Mouse (Mus musculus) forebrain, embryonic 11.5 days (tissue): ENCODE measurements around the gene Best3. TPM values are rescaled to one million over a fixed set of nuclear protein-coding genes. Genes with fewer than 3 reads are reported as not detected.

Experiments
- ATAC-seq: fragments of 200-750 bp; cut with Nextera tagmentation; replicated peaks from 2 replicates; pipeline ENCODE4 v1.8.0; 2017; ENCODE audit warnings: moderate TSS enrichment; ENCODE audit not compliant: low FRiP score
- DNase-seq: peaks from one replicate; pipeline ENCODE4 v3.0.0-alpha.2; 2017; ENCODE audit warnings: low spot score
- H3K27ac ChIP-seq: fragments of 300-500 bp; sonication (generic); 2 replicates; pipeline ENCODE4 v1.5.1; 2014; ENCODE audit warnings: low read depth, low read length
- H3K27me3 ChIP-seq: fragments of 300-500 bp; sonication (generic); 2 replicates; pipeline ENCODE4 v1.6.1; 2014; ENCODE audit warnings: mild to moderate bottlenecking, low read length, mixed read lengths; ENCODE audit not compliant: control insufficient read depth, insufficient read depth
- H3K36me3 ChIP-seq: fragments of 300-500 bp; sonication (generic); 2 replicates; pipeline ENCODE4 v1.6.1; 2014; ENCODE audit warnings: mild to moderate bottlenecking, low read length, moderate library complexity, mixed read lengths; ENCODE audit not compliant: control insufficient read depth, insufficient read depth
- H3K4me1 ChIP-seq: fragments of 300-500 bp; sonication (generic); replicated peaks from 2 replicates; pipeline ENCODE4 v1.6.1; 2014; ENCODE audit warnings: low read length, mixed read lengths; ENCODE audit not compliant: control insufficient read depth, insufficient read depth
- H3K4me2 ChIP-seq: fragments of 300-500 bp; sonication (generic); 2 replicates; pipeline ENCODE4 v1.6.1; 2014; ENCODE audit warnings: low read depth, mild to moderate bottlenecking, low read length, moderate library complexity, mixed read lengths; ENCODE audit not compliant: severe bottlenecking
- H3K4me3 ChIP-seq: fragments of 300-500 bp; sonication (generic); 2 replicates; pipeline ENCODE4 v1.5.1; 2014; ENCODE audit warnings: low read depth, low read length
- H3K9ac ChIP-seq: fragments of 300-500 bp; sonication (generic); 2 replicates; pipeline ENCODE4 v1.6.1; 2014; ENCODE audit warnings: low read length
- H3K9me3 ChIP-seq: fragments of 300-500 bp; sonication (generic); 2 replicates; pipeline ENCODE4 v1.6.1; 2016; ENCODE audit warnings: low read length, mixed read lengths; ENCODE audit not compliant: control insufficient read depth
- WGBS: fragments of 180-500 bp; shearing (Covaris S2); extraction: QIAGEN DNeasy Blood & Tissue Kit; methylation state at CpG from one replicate; pipeline ENCODE4 v1.1.7; 2014; 5-methylcytosine and 5-hydroxymethylcytosine counted together
- polyA plus RNA-seq: library from polyadenylated mRNA; unstranded; fragments of >200 nt; fragmentation: Nextera tagmentation; extraction: Ambion mirVana; gene quantifications from 2 replicates; pipeline ENCODE4 v1.2.1, GENCODE M21; 2014

Gene Best3
- polyA plus RNA-seq, 1 experiment from 2014 or later = 0.15 TPM

DNA sequence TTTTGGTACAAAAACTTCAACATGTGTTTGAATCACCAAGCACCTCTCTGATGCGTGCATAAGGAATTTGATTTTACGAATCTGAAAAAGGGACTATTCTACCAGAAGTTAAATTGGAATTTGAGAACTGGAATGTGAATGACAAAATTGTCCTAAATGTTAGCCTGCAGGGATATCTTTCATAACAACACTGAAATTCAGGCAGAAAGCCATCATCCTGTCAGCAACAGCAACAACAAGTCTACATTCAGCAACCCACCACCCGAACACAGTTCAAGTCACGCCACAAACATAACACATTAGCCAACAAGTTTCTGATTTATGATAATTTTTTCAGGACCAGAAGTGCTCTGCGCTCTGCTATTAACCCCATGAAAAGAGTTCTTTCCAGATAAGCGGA is 30.9 kb upstream of the Best3 start:
- 93% methylated on average over 6 of the region's 6 CpGs for WGBS
- Histone ChIP-seq H3K9me3 (no peaks in the 10 kb centered on the region), H3K9ac (no peak overlapping the region), H3K27ac (no peak overlapping the region), H3K27me3 (no peaks in the 10 kb centered on the region), H3K4me3 (no peak overlapping the region), H3K4me1 (no peaks in the 10 kb centered on the region), H3K4me2 (no peak overlapping the region), H3K36me3 (no peaks in the 10 kb centered on the region)
- DNase-seq = no peak
- ATAC-seq = no peak

- Histone ChIP-seq H3K4me3 (no peak overlapping the region), H3K4me2 (no peak overlapping the region), H3K36me3 (no peaks in the 10 kb centered on the region), H3K27ac (no peak overlapping the region), H3K4me1 (no peaks in the 10 kb centered on the region), H3K9ac (no peak overlapping the region), H3K9me3 (no peaks in the 10 kb centered on the region), H3K27me3 (no peaks in the 10 kb centered on the region)
- WGBS = 92% methylated on average over 11 of the region's 11 CpGs
- ATAC-seq = no peak
- no peak for DNase-seq
These were observed 29.5 kb upstream of the Best3 start for GRCm38 (mm10) chr10:116956483-116957158.

GRCm38 (mm10) chr10:116957867-116958551 is 28.1 kb upstream of the Best3 start:
- Histone ChIP-seq H3K9me3 (no peaks in the 10 kb centered on the region), H3K4me2 (no peak overlapping the region), H3K4me1 (no peaks in the 10 kb centered on the region), H3K9ac (no peak overlapping the region), H3K4me3 (no peak overlapping the region), H3K27me3 (no peaks in the 10 kb centered on the region), H3K27ac (no peak overlapping the region), H3K36me3 (no peaks in the 10 kb centered on the region)
- ATAC-seq (no peak), DNase-seq (no peak)
- 70% methylated on average over 5 of the region's 5 CpGs for WGBS

GRCm38 (mm10) chr10:116962152-116962551 is 24.0 kb upstream of the Best3 start:
- H3K27me3 ChIP-seq = no peaks in the 10 kb centered on the region
- DNase-seq = no peak
- no peaks in the 10 kb centered on the region for H3K4me1 ChIP-seq
- no peak for ATAC-seq
- no peaks in the 10 kb centered on the region for H3K36me3 ChIP-seq
- no peaks in the 10 kb centered on the region for H3K9me3 ChIP-seq
- no peak overlapping the region for H3K4me3 ChIP-seq
- H3K9ac ChIP-seq = no peak overlapping the region
- no peak overlapping the region for H3K27ac ChIP-seq
- WGBS = 84% methylated on average over 14 of the region's 14 CpGs
- H3K4me2 ChIP-seq = no peak overlapping the region

DNA sequence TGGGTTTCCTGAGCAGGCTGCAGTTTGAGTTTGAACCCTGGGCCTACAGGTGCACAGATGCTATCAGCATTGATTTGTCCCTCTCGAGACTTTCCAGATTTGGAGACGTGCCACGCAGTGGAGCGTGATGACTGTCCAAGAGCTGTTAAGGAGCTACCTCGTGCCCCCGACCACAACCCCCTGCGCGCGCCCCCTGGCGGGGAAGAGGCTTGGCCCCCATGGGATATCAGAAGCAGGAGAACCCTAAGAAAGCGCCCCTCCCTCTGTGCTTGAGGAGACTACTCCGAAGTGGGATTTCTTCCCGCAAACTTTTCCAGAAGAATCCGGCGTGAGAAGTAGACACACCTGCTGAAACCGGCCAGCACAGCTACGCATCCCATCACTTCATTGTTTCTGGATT is 23.3 kb upstream of the Best3 start:
- no peaks in the 10 kb centered on the region for H3K4me1 ChIP-seq
- no peak overlapping the region for H3K27ac ChIP-seq
- DNase-seq (no peak), ATAC-seq (no peak)
- WGBS = 63% methylated on average over 17 of the region's 17 CpGs
- no peak overlapping the region for H3K4me3 ChIP-seq
- no peaks in the 10 kb centered on the region for H3K36me3 ChIP-seq
- H3K9me3 ChIP-seq = no peaks in the 10 kb centered on the region
- no peak overlapping the region for H3K9ac ChIP-seq
- H3K27me3 ChIP-seq = no peaks in the 10 kb centered on the region
- no peak overlapping the region for H3K4me2 ChIP-seq

GRCm38 (mm10) chr10:116964084-116964483 is 22.0 kb upstream of the Best3 start:
- Histone ChIP-seq H3K4me2 (no peak overlapping the region), H3K9ac (no peak overlapping the region), H3K4me1 (no peaks in the 10 kb centered on the region), H3K27ac (no peak overlapping the region), H3K27me3 (no peaks in the 10 kb centered on the region), H3K36me3 (no peaks in the 10 kb centered on the region), H3K9me3 (no peaks in the 10 kb centered on the region), H3K4me3 (no peak overlapping the region)
- DNase-seq = no peak
- ATAC-seq = no peak
- 85% methylated on average over 11 of the region's 11 CpGs for WGBS

- ATAC-seq = no peak
- DNase-seq = no peak
- Histone ChIP-seq H3K27me3 (no peaks in the 10 kb centered on the region), H3K4me2 (no peak overlapping the region), H3K27ac (no peak overlapping the region), H3K9me3 (no peaks in the 10 kb centered on the region), H3K4me3 (no peak overlapping the region), H3K9ac (no peak overlapping the region), H3K36me3 (no peaks in the 10 kb centered on the region), H3K4me1 (no peaks in the 10 kb centered on the region)
- WGBS = 94% methylated on average over 4 of the region's 4 CpGs
These were observed 21.5 kb upstream of the Best3 start for GRCm38 (mm10) chr10:116964571-116964970.

- no peaks in the 10 kb centered on the region for H3K9me3 ChIP-seq
- no peak overlapping the region for H3K4me3 ChIP-seq
- no peaks in the 10 kb centered on the region for H3K27me3 ChIP-seq
- no peak overlapping the region for H3K9ac ChIP-seq
- ATAC-seq = no peak
- H3K27ac ChIP-seq = no peak overlapping the region
- H3K4me1 ChIP-seq = no peaks in the 10 kb centered on the region
- H3K4me2 ChIP-seq = no peak overlapping the region
- H3K36me3 ChIP-seq = no peaks in the 10 kb centered on the region
- no peak for DNase-seq
- 75% methylated on average over 5 of the region's 5 CpGs for WGBS
These were observed 20.8 kb upstream of the Best3 start for GRCm38 (mm10) chr10:116965297-116965696.

DNA sequence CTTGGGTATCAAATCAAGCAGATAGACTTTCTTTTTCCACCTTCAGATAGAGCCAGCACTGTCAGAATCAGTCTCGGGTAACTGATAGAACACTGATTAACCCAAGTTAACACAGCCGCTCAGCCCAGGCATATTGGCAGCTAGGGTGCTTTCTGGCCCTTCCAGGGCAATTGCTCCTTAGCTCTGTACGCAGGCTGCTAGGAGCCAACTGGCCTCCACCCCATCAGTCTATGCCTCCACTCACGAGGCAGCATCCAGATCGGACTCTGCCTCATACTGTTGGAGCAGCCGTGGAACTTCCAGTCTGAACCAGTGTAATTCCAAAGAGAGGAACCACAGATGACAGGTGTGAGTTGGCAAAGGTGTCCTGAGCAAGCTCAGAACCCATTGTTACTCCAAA is 20.0 kb upstream of the Best3 start:
- H3K9me3 ChIP-seq = no peaks in the 10 kb centered on the region
- H3K27me3 ChIP-seq = no peaks in the 10 kb centered on the region
- ATAC-seq (no peak), DNase-seq (no peak)
- H3K4me1 ChIP-seq = no peaks in the 10 kb centered on the region
- 86% methylated on average over 6 of the region's 6 CpGs for WGBS
- no peak overlapping the region for H3K4me3 ChIP-seq
- H3K27ac ChIP-seq = no peak overlapping the region
- H3K36me3 ChIP-seq = no peaks in the 10 kb centered on the region
- H3K4me2 ChIP-seq = no peak overlapping the region
- no peak overlapping the region for H3K9ac ChIP-seq
